Mouse (Mus musculus) lung, postnatal 25 days (tissue): ENCODE data around the gene Serpinh1.

Experiments used
- DNase-seq: peaks from one replicate; pipeline ENCODE4 v3.0.0; 2022; ENCODE audit warnings: low spot score

Serpinh1 gene

DNA sequence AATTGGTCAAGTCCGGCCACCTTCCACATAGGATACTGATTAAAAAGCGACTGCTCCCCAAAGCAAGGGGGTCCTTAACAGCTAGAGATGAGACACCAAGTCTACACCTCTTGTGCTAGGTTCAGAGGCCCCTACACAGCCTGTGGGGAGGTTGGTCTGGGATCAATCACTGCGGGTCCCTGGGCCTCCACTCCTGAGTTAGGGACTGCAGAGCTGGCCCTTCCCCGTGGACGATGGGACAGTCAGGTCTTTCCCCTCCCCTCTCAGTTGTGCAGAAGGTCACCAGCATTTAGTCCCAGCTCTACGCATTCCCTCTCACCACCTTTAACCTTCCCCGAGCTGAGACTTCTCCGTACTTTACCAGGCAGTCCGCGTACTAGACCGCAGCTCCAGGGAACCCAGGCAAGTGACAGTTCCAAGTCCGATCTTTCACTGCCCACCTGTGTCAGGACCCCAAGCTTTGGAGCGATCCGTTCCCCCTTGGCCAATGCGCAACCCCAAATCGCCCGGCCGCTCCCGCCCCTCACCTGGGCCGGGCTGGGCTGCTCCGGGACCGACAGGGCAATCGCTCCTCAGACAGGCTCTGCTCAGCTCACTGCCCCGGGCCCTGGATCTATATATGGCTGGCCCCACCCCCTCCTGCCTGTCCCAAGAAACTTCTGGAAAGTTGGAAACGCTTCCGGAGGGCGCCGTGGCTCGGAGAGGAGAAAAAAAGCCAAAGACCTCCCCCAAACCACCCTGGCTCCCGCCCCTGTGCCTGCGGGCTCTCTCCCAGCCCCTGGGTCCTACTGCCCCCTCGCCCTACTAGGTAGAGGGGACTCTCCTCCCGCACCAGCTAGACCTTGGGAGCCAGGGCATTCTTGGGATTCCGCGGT is at the start of gene Serpinh1:
Gene Serpinh1, minus strand, starts transcription at position 714 of the 875 bp plus-strand sequence.
- peak; percentile 92 for DNase-seq

GRCm38 (mm10) chr7:99402477-99402876 is 49.4 kb upstream of the Serpinh1 start:
- no peak for DNase-seq

GRCm38 (mm10) chr7:99401373-99401772 is 48.3 kb upstream of the Serpinh1 start:
- DNase-seq: no peak

GRCm38 (mm10) chr7:99396994-99397659 is 44.1 kb upstream of the Serpinh1 start:
- no peak for DNase-seq

- DNase-seq: no peak
Observed at GRCm38 (mm10) chr7:99395908-99396616, 43.0 kb upstream of the Serpinh1 start.

- DNase-seq: no peak
Observed at GRCm38 (mm10) chr7:99395385-99395784, 42.3 kb upstream of the Serpinh1 start.

GRCm38 (mm10) chr7:99393711-99394325 is 40.8 kb upstream of the Serpinh1 start:
- no peak for DNase-seq

DNA sequence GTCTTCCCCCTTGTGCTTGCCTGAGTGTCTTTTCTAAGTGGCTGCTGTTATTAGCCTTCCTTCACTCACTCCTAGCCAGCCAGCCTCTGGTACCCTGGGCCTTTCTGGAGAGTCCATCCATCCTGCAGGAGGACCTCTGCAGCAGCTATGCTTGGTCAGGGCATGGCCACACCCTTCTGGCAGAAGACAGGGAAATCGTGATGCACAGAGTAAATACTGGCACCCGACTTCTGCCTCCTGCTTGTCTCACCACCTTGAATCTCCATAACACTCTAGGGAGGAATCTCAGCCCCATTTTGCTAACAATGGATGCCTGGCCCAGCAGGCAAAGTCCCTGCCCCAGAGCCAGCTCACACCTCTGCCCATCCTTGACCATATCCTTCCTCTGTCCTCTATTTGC is 39.7 kb upstream of the Serpinh1 start:
- DNase-seq: no peak

GRCm38 (mm10) chr7:99390559-99390958 is 37.5 kb upstream of the Serpinh1 start:
- no peak for DNase-seq

GRCm38 (mm10) chr7:99387356-99387755 is 34.3 kb upstream of the Serpinh1 start:
- DNase-seq: no peak

GRCm38 (mm10) chr7:99386811-99387210 is 33.8 kb upstream of the Serpinh1 start:
- DNase-seq: no peak

GRCm38 (mm10) chr7:99386030-99386429 is 33.0 kb upstream of the Serpinh1 start:
- DNase-seq: no peak

DNA sequence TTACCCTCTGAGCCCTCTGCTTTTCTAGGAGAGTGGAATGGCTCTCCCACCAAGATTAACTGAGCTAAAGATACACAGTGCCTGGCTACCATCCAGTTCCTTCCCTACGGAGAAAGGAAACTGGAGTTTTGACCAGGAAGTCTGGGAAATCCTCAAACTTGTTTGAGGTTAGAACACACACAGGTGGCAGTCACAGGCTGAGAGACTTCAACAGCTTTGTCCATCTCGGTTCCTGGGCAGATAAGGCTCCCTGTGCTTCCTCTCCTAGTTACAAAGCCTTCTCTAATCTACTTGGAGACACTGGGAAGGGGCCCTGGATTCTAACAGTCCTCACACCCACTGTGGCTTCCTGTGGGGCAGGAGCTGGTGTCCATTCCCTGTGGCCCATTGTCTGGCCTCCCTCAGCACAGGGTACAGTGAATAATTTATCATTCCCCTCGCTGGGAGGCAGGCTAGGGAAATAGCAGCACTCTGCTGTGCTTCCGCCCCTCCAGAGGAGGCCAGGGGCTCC is 31.1 kb upstream of the Serpinh1 start:
- DNase-seq: peak; percentile 61

DNA sequence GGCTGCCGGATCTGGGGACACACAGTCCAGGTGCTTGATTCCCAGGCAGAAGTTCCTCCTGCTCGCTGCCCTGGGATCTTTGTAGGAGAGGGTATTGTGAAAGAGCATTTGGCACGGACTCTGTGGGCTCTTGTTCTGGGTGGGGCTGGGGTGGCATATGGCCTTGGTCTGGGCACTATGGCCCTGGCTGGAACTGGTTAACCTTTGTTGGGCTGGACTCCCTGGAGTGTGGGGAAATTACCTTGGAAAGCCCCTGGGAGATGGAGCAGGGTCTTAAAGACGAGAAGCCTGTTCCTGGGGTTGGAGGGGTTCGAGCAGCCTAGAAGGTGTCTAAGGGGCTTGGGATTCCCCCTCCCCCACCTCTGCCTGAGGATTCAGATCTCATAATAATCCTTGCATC is 30.2 kb upstream of the Serpinh1 start:
- DNase-seq: peak; percentile 41

DNA sequence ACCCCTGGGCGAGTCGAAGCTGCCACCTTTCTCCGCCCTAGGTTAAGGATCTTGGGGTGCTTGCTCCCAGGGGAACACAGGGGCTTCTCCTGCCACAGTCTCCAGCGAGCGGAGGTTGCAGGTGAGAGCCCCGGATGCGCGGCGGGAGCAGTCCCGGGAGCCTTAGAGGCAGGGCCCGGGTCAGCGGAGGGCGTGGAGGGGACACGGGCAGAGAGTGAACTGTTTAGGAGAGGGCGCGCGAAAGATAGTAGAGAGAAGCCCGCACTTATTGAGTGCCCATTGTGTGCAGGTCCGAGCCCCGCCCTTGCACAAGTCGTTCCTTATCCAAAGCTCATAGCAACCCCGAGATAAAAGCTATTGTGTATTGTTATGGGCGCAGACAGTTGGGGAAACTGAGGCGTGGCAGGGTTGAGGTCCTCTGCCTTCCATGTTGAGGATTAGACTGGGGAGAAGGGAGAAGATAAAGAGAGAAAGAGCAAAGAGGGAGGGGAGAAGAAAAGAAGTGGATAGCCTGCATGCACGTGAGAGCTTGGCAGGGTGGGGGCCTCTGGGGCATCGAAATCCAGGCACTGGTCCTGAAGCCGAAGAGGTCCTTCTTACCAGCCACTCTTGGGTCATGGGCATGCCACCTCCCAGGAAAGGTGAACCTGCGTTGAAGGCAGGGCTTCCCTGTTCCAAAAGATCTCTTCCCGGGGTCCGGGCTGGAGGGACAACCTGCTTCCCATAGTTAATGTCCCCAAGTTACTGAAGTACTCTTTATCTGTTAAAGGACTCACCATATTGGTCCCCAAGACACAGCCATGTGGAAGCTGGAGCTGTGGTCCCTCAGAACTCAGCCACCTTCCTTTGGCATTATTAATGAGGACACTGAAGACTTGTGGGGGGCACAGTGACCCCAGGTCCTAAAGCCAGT is 29.3 kb upstream of the Serpinh1 start:
- DNase-seq: no peak

- peak; percentile 99 for DNase-seq
Observed at GRCm38 (mm10) chr7:99381214-99382087, 28.4 kb upstream of the Serpinh1 start, which contains the start of gene Gdpd5. TSS of gene Gdpd5 (plus strand) at chr7:99381414.

- DNase-seq: no peak
Observed at GRCm38 (mm10) chr7:99380491-99381213, 27.6 kb upstream of the Serpinh1 start.

DNA sequence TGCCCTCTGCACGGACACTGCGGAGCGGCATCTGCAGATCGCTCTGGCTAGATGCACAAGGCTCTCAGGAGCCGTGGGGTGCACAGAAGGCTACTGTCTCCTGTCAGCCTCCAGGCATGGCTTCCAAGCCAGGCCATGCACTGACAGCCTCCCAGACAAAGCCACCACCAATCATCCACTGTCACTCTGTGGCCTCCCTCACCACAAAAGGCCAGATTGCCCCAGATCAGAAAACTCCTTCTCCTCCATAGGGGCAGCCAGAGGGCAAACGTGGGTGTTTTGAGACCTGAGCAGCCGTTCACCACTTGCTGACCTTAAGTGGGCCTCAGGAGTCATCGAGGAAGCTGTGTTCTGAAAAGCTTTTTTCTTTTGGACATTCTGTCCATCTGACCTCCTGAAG is 25.8 kb upstream of the Serpinh1 start:
- no peak for DNase-seq

- DNase-seq: peak; percentile 82
Observed at GRCm38 (mm10) chr7:99375455-99375854, 22.4 kb upstream of the Serpinh1 start.
